26 mouse cellular contexts compared by ENCODE assay signal in genomic region chr3:130932226-130932625, GRCm38 (mm10).
DNase-seq lines count a peak whose midpoint lies in the region; ATAC-seq lines count a peak whose summit lies in the region.
"Had no signal": no experiment of that assay in that cellular context is flagged by ENCODE, and none has a peak within 500 bp of the region (broad histone marks: within the 10 kb centered on the region; RNA-seq: fewer than 3 reads in every experiment).

No protein-coding gene starts in this region.

- 64% methylated on average over 5 of the region's 5 CpGs for WGBS in embryonic facial prominence, embryonic 13.5 days
- WGBS in embryonic facial prominence, embryonic 10.5 days = 86% methylated on average over 5 of the region's 5 CpGs

- H3K27me3 ChIP-seq in embryonic facial prominence, embryonic 13.5 days = no peaks in the 10 kb centered on the region
- H3K27me3 ChIP-seq in embryonic facial prominence, embryonic 10.5 days (replicated peaks; ENCODE audit: low read depth, poor library complexity, severe bottlenecking) = no peaks in the 10 kb centered on the region
- H3K27me3 ChIP-seq: heart, embryonic 13.5 days; liver, embryonic 15.5 days; lung, embryonic 15.5 days; stomach, embryonic 15.5 days had no signal

- no peak overlapping the region for H3K9ac ChIP-seq in embryonic facial prominence, embryonic 13.5 days
- H3K9ac ChIP-seq: heart, embryonic 13.5 days; liver, embryonic 15.5 days; lung, embryonic 15.5 days; stomach, embryonic 15.5 days had no signal

- H3K4me2 ChIP-seq in embryonic facial prominence, embryonic 13.5 days = no peak overlapping the region
- H3K4me2 ChIP-seq: heart, embryonic 13.5 days; liver, embryonic 15.5 days; lung, embryonic 15.5 days; stomach, embryonic 15.5 days had no signal

- no peaks in the 10 kb centered on the region for H3K9me3 ChIP-seq in embryonic facial prominence, embryonic 13.5 days
- no peaks in the 10 kb centered on the region for H3K9me3 ChIP-seq in embryonic facial prominence, embryonic 10.5 days
- H3K9me3 ChIP-seq: heart, embryonic 13.5 days; liver, embryonic 15.5 days; lung, embryonic 15.5 days; stomach, embryonic 15.5 days had no signal

- no peaks in the 10 kb centered on the region for H3K36me3 ChIP-seq in embryonic facial prominence, embryonic 13.5 days
- H3K36me3 ChIP-seq in embryonic facial prominence, embryonic 10.5 days (replicated peaks) = no peaks in the 10 kb centered on the region
- H3K36me3 ChIP-seq: heart, embryonic 13.5 days; liver, embryonic 15.5 days; lung, embryonic 15.5 days; stomach, embryonic 15.5 days had no signal

- no peak overlapping the region for H3K4me3 ChIP-seq in embryonic facial prominence, embryonic 13.5 days
- no peak overlapping the region for H3K4me3 ChIP-seq in embryonic facial prominence, embryonic 10.5 days
- H3K4me3 ChIP-seq: heart, embryonic 13.5 days; left cerebral cortex, adult 2 months; liver, embryonic 15.5 days; lung, embryonic 15.5 days; stomach, embryonic 15.5 days had no signal

- DNase-seq in embryonic facial prominence, embryonic 10.5 days (ENCODE audit: low spot score) = no peak
- peak; percentile 48 for DNase-seq in thymus, postnatal 14 days
- DNase-seq in thymus, postnatal 25 days = no peak
- no peak for DNase-seq in gastrocnemius, adult 18-20 months (ENCODE audit: low spot score)
- no peak for DNase-seq in gastrocnemius, postnatal 4 days (ENCODE audit: low spot score in 2 of 2)
- DNase-seq: adrenal gland, postnatal 14 days; cerebellum, adult 8-10 months; cerebellum, postnatal 36 days; embryo, embryonic 11 days; heart, postnatal 14 days; kidney, adult 2 months; layer of hippocampus, adult 9-11 months; liver; lung, postnatal 36 days; midbrain, embryonic 14.5 days; right cerebral cortex, postnatal 4 days had no signal

- ATAC-seq in embryonic facial prominence, embryonic 13.5 days (ENCODE audit: insufficient number of reproducible peaks, insufficient read depth, low FRiP score, low TSS enrichment, low read depth) = no peak
- peak; percentile 45 for ATAC-seq in inflammation-experienced regulatory T-cells, adult 6 months
- ATAC-seq: activated CD4-positive, CD25-positive, alpha-beta regulatory T cell, adult 4 months had no signal

- H3K4me1 ChIP-seq in embryonic facial prominence, embryonic 13.5 days = peaks cover 38% of the 10 kb centered on the region
- peaks cover 20% of the 10 kb centered on the region for H3K4me1 ChIP-seq in embryonic facial prominence, embryonic 10.5 days
- H3K4me1 ChIP-seq: liver, embryonic 15.5 days; megakaryocyte, embryonic 14.5 days; stomach, embryonic 15.5 days had no signal

- H3K27ac ChIP-seq in embryonic facial prominence, embryonic 13.5 days = peak overlapping the region; percentile 64; the same call in 1 of the 2 replicates
- H3K27ac ChIP-seq in embryonic facial prominence, embryonic 10.5 days (replicated peaks) = no peak overlapping the region
- H3K27ac ChIP-seq: heart, embryonic 13.5 days; kidney, postnatal 0 days; left cerebral cortex, adult 2 months; liver, embryonic 15.5 days; lung, embryonic 15.5 days; stomach, embryonic 15.5 days had no signal
